Mouse (Mus musculus) left cerebral cortex, postnatal 36 days (tissue): ENCODE results near the gene Lrrc37a. TPM values are rescaled to one million over a fixed set of nuclear protein-coding genes. Genes with fewer than 3 reads are reported as not detected.
"Not testable (repeated sequence)": the region's sequence is repeated elsewhere in the genome, so short reads cannot be mapped to it uniquely, and the experiment has no call there.

ENCODE experiments used
- DNase-seq, 2 experiments: peaks; one replicate each; pipeline ENCODE4 v3.0.0; 2021 to 2022; ENCODE audit warnings: low spot score in 2 of 2, mixed read lengths in 1 of 2
- intact Hi-C: fragments of 180-260 bp; cut with DNase I; formaldehyde crosslinking; loops from one replicate; pipeline ENCODE4 v1.15.1; 2025
- total RNA-seq, 2 experiments: library from RNA; stranded (reverse); gene quantifications; 2 replicates each; pipeline ENCODE4 v1.2.3; 2021

Lrrc37a gene
- total RNA-seq: not detected

- intact Hi-C loops: no loop called here
- no peak for DNase-seq
Measured at GRCm38 (mm10) chr11:103504497-103504896, at the start of gene Lrrc37a. Lrrc37a (minus strand) TSS chr11:103504597.

GRCm38 (mm10) chr11:103534973-103535372 lies 30.6 kb upstream of the Lrrc37a start:
- intact Hi-C loops, DNase-seq: not testable (repeated sequence)

GRCm38 (mm10) chr11:103512111-103512510 lies 7.7 kb upstream of the Lrrc37a start:
- no peak for DNase-seq
- intact Hi-C loops: no loop called here

GRCm38 (mm10) chr11:103464443-103464842 lies 40.0 kb downstream of the Lrrc37a start:
- no peak for DNase-seq
- intact Hi-C loops: no loop called here

- intact Hi-C loops, DNase-seq: not testable (repeated sequence)
Measured at GRCm38 (mm10) chr11:103451105-103451504, 53.3 kb downstream of the Lrrc37a start.

GRCm38 (mm10) chr11:103449721-103450120 lies 54.7 kb downstream of the Lrrc37a start:
- DNase-seq, intact Hi-C loops: not testable (repeated sequence)

- intact Hi-C loops: no loop called here
- DNase-seq: no peak
Measured at GRCm38 (mm10) chr11:103443678-103444077, 60.7 kb downstream of the Lrrc37a start.

- DNase-seq: no peak
- intact Hi-C loops: no loop called here
Measured at GRCm38 (mm10) chr11:103436282-103436681, 68.1 kb downstream of the Lrrc37a start.

GRCm38 (mm10) chr11:103425031-103425430 lies 79.4 kb downstream of the Lrrc37a start:
- no peak for DNase-seq
- intact Hi-C loops: loop anchor here (10.0 kb wide), 1 partner anchor 130 kb away; no protein-coding TSS in a partner anchor

GRCm38 (mm10) chr11:103419667-103420066 lies 84.7 kb downstream of the Lrrc37a start:
- no peak for DNase-seq
- intact Hi-C loops: loop anchor here (10.0 kb wide), 1 partner anchor 135 kb away; no protein-coding TSS in a partner anchor

GRCm38 (mm10) chr11:103419226-103419625 lies 85.2 kb downstream of the Lrrc37a start:
- intact Hi-C loops: no loop called here

GRCm38 (mm10) chr11:103413516-103413915 lies 90.9 kb downstream of the Lrrc37a start:
- DNase-seq: no peak
- intact Hi-C loops: no loop called here

More at GRCm38 (mm10) chr11:103419226-103419625, 85.2 kb downstream of the Lrrc37a start:
- DNase-seq: no peak

GRCm38 (mm10) chr11:103412950-103413423 lies 91.4 kb downstream of the Lrrc37a start:
- intact Hi-C loops: no loop called here
- DNase-seq: no peak

- DNase-seq: peak; percentile 93 to 94
- intact Hi-C loops: no loop called here
Measured at GRCm38 (mm10) chr11:103411981-103412949, 92.1 kb downstream of the Lrrc37a start, which contains the start of gene Plekhm1. Plekhm1 (minus strand) TSS chr11:103412687.

- DNase-seq: no peak
- intact Hi-C loops: no loop called here
Measured at GRCm38 (mm10) chr11:103411301-103411700, 93.1 kb downstream of the Lrrc37a start.

- intact Hi-C loops: no loop called here
- DNase-seq: no peak
Measured at GRCm38 (mm10) chr11:103408880-103409279, 95.5 kb downstream of the Lrrc37a start.

GRCm38 (mm10) chr11:103407136-103407535 lies 97.3 kb downstream of the Lrrc37a start:
- intact Hi-C loops, DNase-seq: not testable (repeated sequence)

GRCm38 (mm10) chr11:103406551-103406950 lies 97.8 kb downstream of the Lrrc37a start:
- DNase-seq: no peak
- intact Hi-C loops: no loop called here

- intact Hi-C loops: no loop called here
- DNase-seq: no peak
Measured at GRCm38 (mm10) chr11:103405814-103406213, 98.6 kb downstream of the Lrrc37a start.

- intact Hi-C loops: no loop called here
- DNase-seq: no peak
Measured at GRCm38 (mm10) chr11:103404618-103405017, 99.8 kb downstream of the Lrrc37a start.

GRCm38 (mm10) chr11:103403776-103404175 lies 100.6 kb downstream of the Lrrc37a start:
- no peak for DNase-seq
- intact Hi-C loops: no loop called here
